Mouse (Mus musculus): ENCODE data around the gene Spata31d1d. TPM values are rescaled to one million over a fixed set of nuclear protein-coding genes. Genes with fewer than 3 reads are reported as not detected.
A peak's percentile ranks its signal among the peaks of the same experiment; 100 is the strongest.
"Not testable (repeated sequence)": the region's sequence is repeated elsewhere in the genome, so short reads cannot be mapped to it uniquely, and the experiment has no call there.

Gene Spata31d1d
- polyA plus RNA-seq (2012; rRNA removed) (0.03 TPM in 2 replicates), polyA plus RNA-seq (2014; fragmentation: Nextera tagmentation; extraction: Ambion mirVana) (not detected in 2 replicates)

DNA sequence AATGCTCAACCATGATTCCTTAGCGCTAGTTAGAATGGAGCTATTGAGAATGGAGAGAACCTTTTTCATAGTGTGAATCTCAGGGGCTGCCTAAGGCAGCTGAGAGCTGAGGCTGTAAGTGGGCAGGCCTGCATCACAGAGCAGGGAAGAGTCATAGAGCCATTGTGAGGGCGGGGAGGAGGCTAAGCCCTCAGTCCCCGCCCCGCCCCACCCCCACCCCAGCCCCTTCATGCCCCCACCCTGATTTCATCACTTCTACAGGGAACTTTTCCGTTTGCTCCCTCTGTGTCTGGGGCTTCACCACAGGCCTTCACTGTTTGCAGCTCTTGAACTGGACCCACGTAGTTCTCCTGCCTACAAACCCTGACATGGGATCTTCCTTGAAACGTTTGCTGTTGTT is at the start of gene Spata31d1d:
TSS of gene Spata31d1d (minus strand) at position 101 of the 400 bp plus-strand sequence.
- Histone ChIP-seq H3K27ac (replicated peaks; ENCODE audit: low read depth, low read length) (no peak within 1 kb of the TSS), H3K27me3 (ENCODE audit: control insufficient read depth, insufficient read depth, low read length) (no peaks in the 10 kb centered on the region), H3K4me2 (replicated peaks; ENCODE audit: low read depth, low read length, severe bottlenecking) (no peak within 1 kb of the TSS), H3K4me1 (ENCODE audit: control insufficient read depth, insufficient read depth, low read length) (no peaks in the 10 kb centered on the region), H3K9ac (ENCODE audit: low read depth, low read length, severe bottlenecking) (no peak within 1 kb of the TSS; the same call in 1 of the 2 replicates), H3K4me3 (replicated peaks; ENCODE audit: low read length) (no peak within 1 kb of the TSS), H3K36me3 (ENCODE audit: control insufficient read depth, insufficient read depth, low read length) (no peaks in the 10 kb centered on the region), H3K9me3 (ENCODE audit: control insufficient read depth, low read length) (no peaks in the 10 kb centered on the region)
- DNase-seq (ENCODE audit: low spot score) (no peak), ATAC-seq (ENCODE audit: low FRiP score, low read depth) (no peak)
- no peak for TF ChIP-seq POLR2A (IDR thresholded peaks at IDR 0.05; ENCODE audit: borderline replicate concordance, extremely low read depth, insufficient read depth, insufficient read length)
- 40% methylated on average over 7 of the region's 7 CpGs for WGBS

DNA sequence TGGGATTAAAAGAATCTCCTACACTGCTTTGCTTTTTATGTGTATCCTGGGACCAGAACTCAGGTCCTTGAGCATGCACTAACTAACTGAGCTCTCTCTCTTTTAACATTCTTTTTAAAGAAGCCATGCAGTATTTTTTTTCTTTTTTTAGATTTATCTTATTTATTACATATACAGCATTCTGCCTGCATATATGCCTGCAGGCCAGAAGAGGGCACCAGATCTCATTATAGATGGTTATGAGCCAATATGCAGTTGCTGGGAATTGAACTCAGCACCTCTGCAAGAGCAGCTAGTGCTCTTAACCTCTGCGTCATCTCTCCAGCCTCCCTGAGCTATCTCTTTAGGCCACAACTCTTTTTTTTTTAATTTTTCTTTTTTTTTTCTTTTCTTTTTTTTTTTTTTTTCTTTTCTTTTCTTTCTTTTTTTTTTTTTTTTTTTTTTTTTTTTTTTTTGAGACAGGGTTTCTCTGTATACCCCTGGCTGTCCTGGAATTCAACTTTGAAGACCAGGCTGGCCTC is 48.3 kb upstream of the Spata31d1d start:
- ATAC-seq (ENCODE audit: low FRiP score, low read depth); H3K4me2 ChIP-seq (replicated peaks; ENCODE audit: low read depth, low read length, severe bottlenecking); H3K27ac ChIP-seq (replicated peaks; ENCODE audit: low read depth, low read length); H3K27me3 ChIP-seq (ENCODE audit: control insufficient read depth, insufficient read depth, low read length); DNase-seq (ENCODE audit: low spot score); H3K9ac ChIP-seq (ENCODE audit: low read depth, low read length, severe bottlenecking); H3K4me3 ChIP-seq (replicated peaks; ENCODE audit: low read length); H3K4me1 ChIP-seq (ENCODE audit: control insufficient read depth, insufficient read depth, low read length); H3K9me3 ChIP-seq (ENCODE audit: control insufficient read depth, low read length): not testable (repeated sequence)
- WGBS: 98% methylated on average over 1 of the region's 1 CpGs
- peaks cover 97% of the 10 kb centered on the region for H3K36me3 ChIP-seq (ENCODE audit: control insufficient read depth, insufficient read depth, low read length)

DNA sequence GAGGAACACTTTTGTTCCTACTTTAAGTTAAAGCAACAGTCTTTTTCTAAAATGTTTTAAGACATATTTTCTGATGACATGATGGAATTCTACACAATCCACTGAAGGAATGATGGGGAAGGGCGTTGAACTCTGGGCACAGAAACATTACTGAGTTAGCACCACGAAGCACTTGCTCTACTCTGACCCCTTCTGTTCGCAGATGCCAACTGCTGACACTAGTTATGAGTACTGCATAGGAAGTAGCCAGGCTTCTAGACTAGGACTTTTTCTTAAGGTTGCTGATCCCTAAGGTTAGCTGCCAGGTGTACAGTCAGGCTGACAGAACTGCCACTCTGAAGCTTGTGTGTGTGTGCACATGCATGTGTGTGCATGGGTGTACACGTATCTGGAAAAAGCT is 47.7 kb upstream of the Spata31d1d start:
- H3K9me3 ChIP-seq (ENCODE audit: control insufficient read depth, low read length): no peaks in the 10 kb centered on the region
- H3K4me3 ChIP-seq (replicated peaks; ENCODE audit: low read length): no peak overlapping the region
- DNase-seq (ENCODE audit: low spot score) (no peak), ATAC-seq (ENCODE audit: low FRiP score, low read depth) (no peak)
- 91% methylated on average over 4 of the region's 4 CpGs for WGBS
- TF ChIP-seq POLR2A (IDR thresholded peaks at IDR 0.05; ENCODE audit: borderline replicate concordance, extremely low read depth, insufficient read depth, insufficient read length): no peak
- H3K27me3 ChIP-seq (ENCODE audit: control insufficient read depth, insufficient read depth, low read length): no peaks in the 10 kb centered on the region
- H3K4me2 ChIP-seq (replicated peaks; ENCODE audit: low read depth, low read length, severe bottlenecking): no peak overlapping the region
- no peak overlapping the region for H3K9ac ChIP-seq (ENCODE audit: low read depth, low read length, severe bottlenecking)
- peaks cover 93% of the 10 kb centered on the region for H3K36me3 ChIP-seq (ENCODE audit: control insufficient read depth, insufficient read depth, low read length)
- no peak overlapping the region for H3K27ac ChIP-seq (replicated peaks; ENCODE audit: low read depth, low read length)
- H3K4me1 ChIP-seq (ENCODE audit: control insufficient read depth, insufficient read depth, low read length): no peaks in the 10 kb centered on the region

DNA sequence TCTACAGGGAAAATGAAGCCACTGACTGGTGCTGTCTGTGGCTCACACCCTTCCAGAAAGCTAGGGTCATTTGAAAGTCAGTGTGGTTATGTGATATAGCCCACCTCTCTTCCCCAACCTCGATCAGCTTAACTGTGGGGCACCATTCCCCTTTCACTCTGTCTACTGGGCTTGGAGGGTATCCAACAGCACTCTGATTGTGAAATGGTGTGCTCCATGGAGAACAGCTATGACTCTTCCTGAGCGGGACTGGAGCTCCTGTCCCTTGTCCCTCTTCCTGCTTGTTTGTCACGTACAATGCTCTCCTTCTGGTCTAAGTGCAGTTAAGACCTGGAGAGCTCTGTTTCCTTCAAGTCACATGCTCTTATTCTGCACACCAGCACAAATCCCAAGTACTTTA is 43.6 kb upstream of the Spata31d1d start:
- Histone ChIP-seq H3K4me1 (ENCODE audit: control insufficient read depth, insufficient read depth, low read length) (peaks cover 6% of the 10 kb centered on the region; the same call in 1 of the 2 replicates), H3K9ac (ENCODE audit: low read depth, low read length, severe bottlenecking) (no peak overlapping the region), H3K4me2 (replicated peaks; ENCODE audit: low read depth, low read length, severe bottlenecking) (no peak overlapping the region), H3K36me3 (ENCODE audit: control insufficient read depth, insufficient read depth, low read length) (peaks cover 77% of the 10 kb centered on the region), H3K9me3 (ENCODE audit: control insufficient read depth, low read length) (no peaks in the 10 kb centered on the region), H3K4me3 (replicated peaks; ENCODE audit: low read length) (no peak overlapping the region), H3K27me3 (ENCODE audit: control insufficient read depth, insufficient read depth, low read length) (no peaks in the 10 kb centered on the region), H3K27ac (replicated peaks; ENCODE audit: low read depth, low read length) (no peak overlapping the region)
- 88% methylated on average over 3 of the region's 3 CpGs for WGBS
- TF ChIP-seq POLR2A (IDR thresholded peaks at IDR 0.05; ENCODE audit: borderline replicate concordance, extremely low read depth, insufficient read depth, insufficient read length): no peak
- DNase-seq (ENCODE audit: low spot score) (no peak), ATAC-seq (ENCODE audit: low FRiP score, low read depth) (no peak)

DNA sequence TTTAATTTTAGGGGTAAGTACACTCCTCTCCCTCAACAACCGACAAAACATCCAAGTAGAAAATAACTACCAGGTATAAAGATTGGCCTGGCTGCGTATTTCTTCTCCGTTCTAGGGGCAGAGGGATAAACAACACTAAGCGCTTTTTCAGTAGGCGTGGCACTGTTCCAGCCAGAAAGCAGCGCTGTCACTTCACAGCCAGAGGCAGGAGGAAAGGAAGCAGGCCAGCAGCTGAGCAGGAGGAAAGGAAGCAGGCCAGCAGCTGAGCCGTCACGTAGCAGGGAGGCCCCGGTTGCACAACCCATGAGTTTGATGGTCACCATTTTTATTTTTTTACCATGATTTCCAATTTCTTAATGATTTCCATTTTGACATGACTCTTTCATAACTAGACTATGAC is 39.7 kb upstream of the Spata31d1d start:
- no peaks in the 10 kb centered on the region for H3K9me3 ChIP-seq (ENCODE audit: control insufficient read depth, low read length)
- H3K27ac ChIP-seq (replicated peaks; ENCODE audit: low read depth, low read length): peak overlapping the region; percentile 98
- no peak for ATAC-seq (ENCODE audit: low FRiP score, low read depth)
- peak; percentile 59 for DNase-seq (ENCODE audit: low spot score)
- H3K27me3 ChIP-seq (ENCODE audit: control insufficient read depth, insufficient read depth, low read length): no peaks in the 10 kb centered on the region
- 62% methylated on average over 9 of the region's 9 CpGs for WGBS
- 0 out of 2 replicates have a peak overlapping the region, but pooled peaks have one; percentile 86 for H3K4me2 ChIP-seq (replicated peaks; ENCODE audit: low read depth, low read length, severe bottlenecking)
- H3K4me3 ChIP-seq (replicated peaks; ENCODE audit: low read length): no peak overlapping the region
- peaks cover 40% of the 10 kb centered on the region for H3K36me3 ChIP-seq (ENCODE audit: control insufficient read depth, insufficient read depth, low read length)
- H3K9ac ChIP-seq (ENCODE audit: low read depth, low read length, severe bottlenecking): 0 out of 2 replicates have a peak overlapping the region, but pooled peaks have one; percentile 88
- H3K4me1 ChIP-seq (ENCODE audit: control insufficient read depth, insufficient read depth, low read length): peaks cover 31% of the 10 kb centered on the region
- no peak for TF ChIP-seq POLR2A (IDR thresholded peaks at IDR 0.05; ENCODE audit: borderline replicate concordance, extremely low read depth, insufficient read depth, insufficient read length)

All from limb, embryonic 14.5 days (tissue).